Mouse (Mus musculus) hindbrain, postnatal 0 days (tissue): ENCODE measurements around the gene Unc79. TPM values are rescaled to one million over a fixed set of nuclear protein-coding genes. Genes with fewer than 3 reads are reported as not detected.
A peak's percentile ranks its signal among the peaks of the same experiment; 100 is the strongest.

ENCODE experiments used
- ATAC-seq: fragments of 200-750 bp; cut with Nextera tagmentation; 2 replicates; pipeline ENCODE4 v1.8.0; 2017; ENCODE audit warnings: mild to moderate bottlenecking, moderate TSS enrichment, moderate library complexity
- DNase-seq: peaks from one replicate; pipeline ENCODE4 v3.0.0-alpha.2; 2015; ENCODE audit warnings: low spot score
- H3K27ac ChIP-seq: fragments of 300-500 bp; sonication (generic); 2 replicates; pipeline ENCODE4 v1.5.1; 2014; ENCODE audit warnings: mild to moderate bottlenecking
- H3K27me3 ChIP-seq: fragments of 300-500 bp; sonication (generic); 2 replicates; pipeline ENCODE4 v1.6.1; 2014; ENCODE audit warnings: low read length, mixed read lengths; ENCODE audit not compliant: insufficient read depth
- H3K36me3 ChIP-seq: fragments of 300-500 bp; sonication (generic); 2 replicates; pipeline ENCODE4 v1.6.1; 2014; ENCODE audit warnings: low read length, mixed read lengths; ENCODE audit not compliant: insufficient read depth
- H3K4me1 ChIP-seq: fragments of 300-500 bp; sonication (generic); 2 replicates; pipeline ENCODE4 v1.6.1; 2014; ENCODE audit warnings: antibody characterized with exemption, low read length, mixed read lengths; ENCODE audit not compliant: insufficient read depth
- H3K4me2 ChIP-seq: fragments of 300-500 bp; sonication (generic); 2 replicates; pipeline ENCODE4 v1.6.1; 2014; ENCODE audit warnings: low read depth, mild to moderate bottlenecking, low read length, moderate library complexity, mixed read lengths
- H3K4me3 ChIP-seq: fragments of 300-500 bp; sonication (generic); 2 replicates; pipeline ENCODE4 v1.5.1; 2014; ENCODE audit warnings: low read length
- H3K9ac ChIP-seq: fragments of 300-500 bp; sonication (generic); replicated peaks from 2 replicates; pipeline ENCODE4 v1.6.1; 2014; ENCODE audit warnings: mild to moderate bottlenecking, low read length, moderate library complexity, mixed read lengths
- H3K9me3 ChIP-seq: fragments of 300-500 bp; sonication (generic); 2 replicates; pipeline ENCODE4 v1.6.1; 2016; ENCODE audit warnings: low read length, mixed read lengths
- CTCF ChIP-seq: IDR thresholded peaks from 2 replicates; pipeline ENCODE4 v1.5.1; 2016; ENCODE audit warnings: antibody characterized with exemption, control low read depth, low read depth
- WGBS: fragments of 180-500 bp; shearing (Covaris S2); extraction: QIAGEN DNeasy Blood & Tissue Kit; methylation state at CpG from one replicate; pipeline ENCODE4 v1.1.7; 2014; 5-methylcytosine and 5-hydroxymethylcytosine counted together
- polyA plus RNA-seq: library from polyadenylated mRNA; unstranded; fragments of >200 nt; fragmentation: Nextera tagmentation; extraction: Ambion mirVana; gene quantifications from 2 replicates; pipeline ENCODE4 v1.2.1, GENCODE M21; 2015
- total RNA-seq: library from RNA; depleted of rRNA; stranded (reverse); fragments of >200 nt; gene quantifications from 2 replicates; pipeline ENCODE4 v1.2.3, GENCODE M21; 2014; rRNA removed

The Unc79 gene
- total RNA-seq (37.7 and 40.7 TPM in 2 replicates), polyA plus RNA-seq (4.2 and 4.7 TPM in 2 replicates)

DNA sequence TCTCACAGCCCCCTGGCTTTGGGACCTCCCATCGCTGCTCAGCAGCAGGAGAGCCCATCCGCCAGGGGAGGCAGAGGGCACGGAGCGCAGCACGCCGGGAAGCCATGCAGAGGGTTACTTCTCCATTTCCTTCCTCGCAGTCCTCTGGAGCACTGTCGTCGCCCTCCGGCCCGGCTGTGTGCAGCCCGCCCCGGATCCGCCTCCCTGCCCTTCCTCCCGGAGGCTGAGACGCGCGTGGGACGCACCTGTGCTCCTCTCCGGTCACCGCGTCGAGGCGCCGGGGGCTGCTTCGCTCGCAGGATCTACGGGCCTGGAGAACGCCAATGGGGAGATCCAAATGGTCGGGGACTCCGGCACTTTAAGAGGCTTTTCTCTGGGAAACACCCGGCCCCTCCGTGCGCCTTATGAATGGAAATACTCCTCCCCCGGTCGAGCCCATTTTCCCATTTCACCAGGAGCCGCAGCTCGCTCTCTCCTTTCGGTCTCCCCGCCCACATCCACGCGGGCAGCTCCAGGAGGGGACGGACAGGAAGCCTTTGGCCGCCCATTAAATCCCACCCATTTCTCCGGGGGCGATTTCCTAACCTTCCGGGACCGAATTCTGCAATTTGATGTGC lies at the start of gene Unc79:
Gene Unc79 (plus strand): TSS at position 82 of the 617 bp plus-strand sequence.
- ATAC-seq (peak; percentile 88), DNase-seq (peak; percentile 93)
- peak; percentile 68 for TF ChIP-seq CTCF
- H3K4me1 ChIP-seq = peaks cover 7% of the 10 kb centered on the region; the same call in 1 of the 2 replicates
- H3K4me3 ChIP-seq = peak within 1 kb of the TSS; percentile 71
- WGBS = under 1% methylated on average over 42 of the region's 48 CpGs
- no peaks in the 10 kb centered on the region for H3K27me3 ChIP-seq
- no peaks in the 10 kb centered on the region for H3K9me3 ChIP-seq
- H3K27ac ChIP-seq = peak within 1 kb of the TSS; percentile 96
- peak within 1 kb of the TSS; percentile 71 for H3K9ac ChIP-seq
- H3K36me3 ChIP-seq = no peaks in the 10 kb centered on the region
- peak within 1 kb of the TSS; percentile 76 for H3K4me2 ChIP-seq

DNA sequence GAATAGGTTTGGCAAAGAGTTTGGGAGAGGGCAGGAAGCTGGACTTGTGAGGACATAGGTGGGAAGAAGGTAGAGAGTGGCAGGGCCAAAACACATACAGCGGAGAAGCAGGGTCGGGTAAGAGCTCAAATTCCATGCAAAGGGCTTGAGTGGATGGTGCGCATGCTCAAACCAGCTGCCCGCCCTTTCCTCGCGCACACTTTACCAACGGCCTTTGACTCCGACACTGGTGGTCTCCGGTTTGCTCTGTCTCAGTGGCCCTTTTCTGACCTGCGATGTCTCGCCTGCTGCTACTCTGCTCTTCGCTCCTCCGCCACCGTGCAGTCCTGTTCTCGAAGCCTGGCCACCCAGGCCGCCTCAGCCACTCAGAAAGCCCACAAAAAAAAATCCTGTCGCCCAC lies 49.6 kb upstream of the Unc79 start, which contains the start of gene Cox8c:
Gene Cox8c (plus strand): TSS at position 226 of the 400 bp plus-strand sequence.
- no peaks in the 10 kb centered on the region for H3K36me3 ChIP-seq
- H3K4me3 ChIP-seq = no peak within 1 kb of the TSS
- ATAC-seq = no peak
- TF ChIP-seq CTCF = no peak
- H3K27me3 ChIP-seq = no peaks in the 10 kb centered on the region
- H3K9ac ChIP-seq = no peak within 1 kb of the TSS
- no peak for DNase-seq
- no peaks in the 10 kb centered on the region for H3K9me3 ChIP-seq
- H3K27ac ChIP-seq = no peak within 1 kb of the TSS
- H3K4me1 ChIP-seq = no peaks in the 10 kb centered on the region
- no peak within 1 kb of the TSS for H3K4me2 ChIP-seq
- 94% methylated on average over 17 of the region's 17 CpGs for WGBS

DNA sequence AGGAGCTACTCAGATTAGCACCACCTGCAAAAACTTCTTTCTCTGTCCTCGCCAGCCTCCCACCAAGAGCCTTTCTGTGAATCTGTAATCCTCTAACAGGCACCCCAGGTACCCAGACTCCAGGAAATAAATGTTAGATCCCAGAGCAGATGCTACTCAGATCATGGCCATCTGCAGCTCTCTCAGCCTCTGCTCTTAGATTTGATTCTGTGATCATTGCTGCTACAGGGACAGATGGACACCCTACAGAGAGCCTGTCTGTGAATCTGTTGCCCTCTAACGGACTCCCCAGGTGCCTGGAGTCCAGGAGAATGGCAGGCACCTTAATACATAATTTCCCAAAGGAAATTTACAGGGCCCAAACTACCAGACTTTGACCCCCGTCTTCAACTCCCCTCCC lies 40.5 kb upstream of the Unc79 start:
- no peak for TF ChIP-seq CTCF
- 40% methylated on average over 3 of the region's 3 CpGs for WGBS
- peak; percentile 39 for DNase-seq
- ATAC-seq = 0 out of 2 replicates have a peak, but pooled peaks have one; percentile 56
- H3K27me3 ChIP-seq = no peaks in the 10 kb centered on the region
- H3K4me1 ChIP-seq = no peaks in the 10 kb centered on the region
- no peak overlapping the region for H3K4me2 ChIP-seq
- no peak overlapping the region for H3K9ac ChIP-seq
- H3K27ac ChIP-seq = no peak overlapping the region
- no peaks in the 10 kb centered on the region for H3K36me3 ChIP-seq
- H3K9me3 ChIP-seq = no peaks in the 10 kb centered on the region
- no peak overlapping the region for H3K4me3 ChIP-seq

DNA sequence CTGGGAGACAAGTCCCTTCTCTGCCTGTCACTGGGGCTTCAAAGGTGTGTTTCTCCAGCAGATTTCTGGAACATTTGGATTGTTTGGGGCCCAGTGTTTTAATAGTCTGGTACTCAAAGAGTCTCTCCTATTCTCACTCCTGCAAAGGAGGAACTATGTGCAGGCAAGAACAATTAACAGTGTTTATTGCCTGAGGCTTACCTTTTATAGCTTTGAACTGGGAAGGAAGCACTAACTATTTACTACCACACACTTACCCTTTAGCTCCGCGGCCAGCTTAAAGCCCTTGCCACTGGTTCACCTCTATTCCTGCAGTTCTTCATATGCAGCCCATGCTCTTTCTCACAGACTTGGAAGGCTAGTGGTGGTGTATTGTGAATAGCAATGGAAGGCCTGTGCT lies 32.6 kb upstream of the Unc79 start:
- no peak overlapping the region for H3K4me2 ChIP-seq
- H3K36me3 ChIP-seq = no peaks in the 10 kb centered on the region
- H3K9ac ChIP-seq = no peak overlapping the region
- DNase-seq = no peak
- no peak overlapping the region for H3K27ac ChIP-seq
- H3K4me1 ChIP-seq = no peaks in the 10 kb centered on the region
- H3K9me3 ChIP-seq = no peaks in the 10 kb centered on the region
- 84% methylated on average over 2 of the region's 2 CpGs for WGBS
- ATAC-seq = no peak
- no peaks in the 10 kb centered on the region for H3K27me3 ChIP-seq
- H3K4me3 ChIP-seq = no peak overlapping the region
- TF ChIP-seq CTCF = no peak

DNA sequence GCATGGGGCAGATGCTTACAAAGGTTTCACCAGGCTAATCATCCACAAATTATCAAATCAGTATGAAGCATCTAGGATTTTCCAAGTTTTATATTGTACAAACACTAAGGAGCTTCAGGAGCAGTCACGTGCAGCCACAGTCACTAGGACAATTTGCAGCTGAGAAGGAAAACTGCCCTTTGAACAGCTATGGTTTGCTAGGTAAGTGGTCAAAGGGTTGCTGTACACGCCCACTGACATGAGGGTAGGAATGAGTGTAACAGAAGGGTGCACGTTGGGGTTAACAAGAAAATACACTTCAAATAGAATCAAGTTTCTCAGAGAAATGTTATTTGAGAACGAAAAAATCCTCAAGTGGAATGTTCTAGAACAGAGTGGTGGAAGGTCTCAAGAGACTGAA lies 18.9 kb upstream of the Unc79 start:
- DNase-seq = no peak
- Histone ChIP-seq H3K9ac (no peak overlapping the region), H3K4me1 (no peaks in the 10 kb centered on the region), H3K27ac (no peak overlapping the region), H3K4me2 (no peak overlapping the region), H3K36me3 (no peaks in the 10 kb centered on the region), H3K9me3 (no peaks in the 10 kb centered on the region), H3K27me3 (no peaks in the 10 kb centered on the region), H3K4me3 (no peak overlapping the region)
- ATAC-seq = no peak
- TF ChIP-seq CTCF = no peak
- 82% methylated on average over 4 of the region's 4 CpGs for WGBS

DNA sequence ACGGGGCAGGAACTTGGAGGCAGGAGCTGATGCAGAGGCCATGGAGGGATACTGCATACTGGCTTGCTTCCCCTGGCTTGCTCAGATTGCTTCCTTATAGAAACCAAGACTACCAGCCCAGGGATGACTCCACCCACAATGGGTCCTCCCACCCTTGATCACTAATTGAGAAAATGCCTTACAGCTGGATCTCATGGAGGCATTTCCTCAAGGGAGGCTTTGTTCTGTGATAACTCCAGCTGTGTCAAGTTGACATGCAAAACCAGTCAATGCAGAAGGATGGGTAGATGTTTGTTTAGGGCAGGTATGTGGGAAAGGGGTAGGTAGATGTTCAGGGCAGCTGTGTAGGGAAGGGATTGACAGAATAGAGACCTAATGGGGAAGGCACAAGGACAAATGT lies 18.3 kb upstream of the Unc79 start:
- DNase-seq = no peak
- ATAC-seq = no peak
- WGBS = 84% methylated on average over 1 of the region's 1 CpGs

DNA sequence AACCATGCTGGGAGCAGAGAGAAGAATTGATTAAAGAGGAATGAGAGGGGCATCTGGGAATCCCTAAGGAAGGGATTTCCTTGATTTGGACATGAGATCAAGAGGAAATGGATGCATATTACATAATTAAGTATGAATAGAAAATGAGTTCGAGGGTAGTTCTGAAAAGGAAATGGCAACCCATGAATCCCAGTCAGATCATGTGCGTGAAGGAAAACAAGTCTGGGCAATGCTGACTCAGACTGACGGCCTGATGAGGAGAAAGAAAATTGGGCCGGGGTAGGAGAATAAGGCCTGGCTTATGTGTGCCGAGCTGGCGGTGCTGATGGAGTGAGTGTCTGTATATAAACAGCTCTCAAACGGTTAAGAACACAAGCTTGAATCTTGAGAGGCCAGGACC lies 17.9 kb upstream of the Unc79 start:
- no peaks in the 10 kb centered on the region for H3K4me1 ChIP-seq
- TF ChIP-seq CTCF = no peak
- H3K27ac ChIP-seq = no peak overlapping the region
- H3K36me3 ChIP-seq = no peaks in the 10 kb centered on the region
- H3K9ac ChIP-seq = no peak overlapping the region
- H3K27me3 ChIP-seq = no peaks in the 10 kb centered on the region
- no peaks in the 10 kb centered on the region for H3K9me3 ChIP-seq
- H3K4me3 ChIP-seq = no peak overlapping the region
- DNase-seq (no peak), ATAC-seq (no peak)
- 93% methylated on average over 7 of the region's 7 CpGs for WGBS
- H3K4me2 ChIP-seq = no peak overlapping the region

More for the DNA sequence above, 18.3 kb upstream of the Unc79 start:
- no peak for TF ChIP-seq CTCF
- no peak overlapping the region for H3K9ac ChIP-seq
- no peak overlapping the region for H3K4me2 ChIP-seq
- H3K27ac ChIP-seq = no peak overlapping the region
- H3K36me3 ChIP-seq = no peaks in the 10 kb centered on the region
- no peaks in the 10 kb centered on the region for H3K9me3 ChIP-seq
- no peak overlapping the region for H3K4me3 ChIP-seq
- H3K27me3 ChIP-seq = no peaks in the 10 kb centered on the region
- no peaks in the 10 kb centered on the region for H3K4me1 ChIP-seq
